Mouse (Mus musculus): ENCODE results near the gene Tln2.

Tln2 gene

DNA sequence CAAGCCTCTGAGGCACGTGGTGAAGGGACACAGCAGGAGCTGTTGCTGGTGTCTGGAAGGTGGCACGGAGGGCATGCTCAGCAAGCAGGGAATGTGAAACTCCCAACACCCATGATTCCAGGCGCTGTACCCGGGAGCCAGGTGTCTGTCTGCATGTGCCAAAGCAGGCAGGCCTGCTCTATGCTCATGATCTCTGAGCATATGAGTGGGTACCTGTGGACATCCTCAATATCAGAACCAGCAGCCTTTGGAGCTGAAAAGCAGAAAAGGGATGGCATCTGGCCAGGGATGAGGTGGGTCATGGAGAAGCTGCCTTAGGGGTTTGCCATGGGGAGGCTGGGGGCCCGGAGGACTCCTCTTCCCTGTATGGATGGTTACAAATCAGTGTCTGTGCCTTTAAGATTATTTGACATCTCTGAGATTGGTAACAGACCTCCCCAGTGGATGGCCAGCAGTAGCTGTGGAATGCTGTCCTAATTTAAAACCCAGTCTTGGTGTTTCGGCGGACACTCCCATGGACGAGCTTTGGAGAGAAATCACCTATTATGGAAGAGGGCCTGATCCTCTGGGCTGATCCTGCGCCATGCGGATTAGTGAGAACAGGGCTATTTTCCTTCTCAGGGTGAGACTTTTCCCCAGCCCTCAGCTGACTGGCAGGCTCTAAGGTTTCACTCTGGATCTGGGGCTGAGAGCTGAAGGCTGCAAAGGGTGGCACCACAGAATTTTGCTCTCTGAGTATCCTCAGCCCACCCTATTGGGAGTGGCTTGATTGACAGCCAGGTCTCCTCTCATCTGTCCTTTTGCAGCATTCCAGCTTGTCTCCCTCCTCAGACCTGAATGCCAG lies 367.8 kb downstream of the Tln2 start:
- DNase-seq: no peak

DNA sequence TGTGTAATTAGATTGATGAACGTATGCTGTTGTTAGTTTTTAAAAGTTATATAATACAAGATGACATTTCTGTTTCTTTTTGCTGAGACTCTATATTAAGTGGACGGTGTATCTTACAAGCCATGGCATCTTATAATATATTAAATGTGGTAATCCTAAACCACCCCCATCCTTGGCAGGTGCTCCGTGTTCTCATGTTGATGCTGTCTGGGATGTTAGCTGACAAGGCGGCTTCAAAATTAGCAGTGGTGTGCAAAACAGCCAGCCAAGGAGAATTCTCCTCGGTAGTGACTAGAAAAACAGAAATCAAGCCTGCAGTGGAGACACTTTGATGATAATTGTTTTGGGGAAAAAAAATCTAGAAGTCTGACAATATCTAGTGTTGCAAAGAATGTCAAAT lies 371.8 kb downstream of the Tln2 start:
- no peak for DNase-seq

DNA sequence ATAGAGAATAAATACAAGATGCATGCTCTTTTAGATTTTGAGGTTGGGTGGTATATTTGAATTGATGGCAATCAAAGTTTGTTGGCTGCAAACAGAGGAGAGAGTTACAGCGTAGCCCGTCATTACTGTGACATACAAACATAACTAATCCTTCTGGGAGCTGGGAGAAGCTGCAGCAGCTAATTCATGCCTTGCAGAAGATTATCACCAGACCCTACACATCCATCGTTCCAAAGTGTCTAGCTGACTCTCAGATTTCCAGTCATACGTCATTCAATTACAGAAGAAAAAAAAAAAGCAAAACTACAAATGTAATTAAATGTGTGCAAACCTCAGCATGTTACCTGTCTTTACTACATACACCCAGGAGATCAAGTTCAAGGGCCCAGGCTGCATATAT lies 372.3 kb downstream of the Tln2 start:
- no peak for DNase-seq

DNA sequence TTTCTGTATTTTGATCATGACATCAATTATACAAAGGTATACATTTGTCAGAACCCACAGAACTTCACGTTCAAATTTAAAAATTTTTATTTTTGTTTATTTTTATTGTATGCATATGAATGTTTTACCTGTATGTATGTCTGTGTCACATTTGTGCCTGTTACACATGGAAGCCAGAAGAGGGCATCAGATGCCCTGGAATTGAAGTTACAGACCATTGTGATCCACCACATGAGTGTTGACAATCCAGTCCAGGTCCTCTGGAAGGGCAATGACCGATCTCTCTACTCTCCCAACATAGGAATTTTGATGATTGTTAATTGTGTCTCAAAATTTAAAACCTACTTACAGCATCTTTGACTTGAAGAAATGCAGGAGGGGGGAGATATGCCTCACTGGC lies 374.9 kb downstream of the Tln2 start:
- no peak for DNase-seq

- DNase-seq: no peak
These were observed 376.0 kb downstream of the Tln2 start for GRCm38 (mm10) chr9:67183520-67183919.

DNA sequence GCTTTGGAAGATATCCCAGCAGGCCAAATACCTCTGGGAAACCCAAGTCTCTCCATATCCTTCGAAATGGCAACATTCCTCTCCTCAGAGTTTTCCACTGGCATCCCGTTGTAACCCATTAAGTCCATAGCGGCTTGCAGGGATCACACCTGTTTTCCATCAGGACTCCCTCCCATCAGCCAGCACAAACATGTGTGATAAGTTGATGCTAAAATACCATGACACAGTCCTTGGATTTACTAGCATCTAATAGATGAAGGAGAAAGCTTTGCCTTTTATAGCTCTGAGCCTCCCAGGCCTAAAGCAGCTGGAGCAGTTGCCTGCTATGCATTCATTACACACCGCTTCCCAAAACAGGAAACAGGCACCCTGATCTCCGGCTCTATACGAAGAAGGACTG lies 377.5 kb downstream of the Tln2 start:
- no peak for DNase-seq

DNA sequence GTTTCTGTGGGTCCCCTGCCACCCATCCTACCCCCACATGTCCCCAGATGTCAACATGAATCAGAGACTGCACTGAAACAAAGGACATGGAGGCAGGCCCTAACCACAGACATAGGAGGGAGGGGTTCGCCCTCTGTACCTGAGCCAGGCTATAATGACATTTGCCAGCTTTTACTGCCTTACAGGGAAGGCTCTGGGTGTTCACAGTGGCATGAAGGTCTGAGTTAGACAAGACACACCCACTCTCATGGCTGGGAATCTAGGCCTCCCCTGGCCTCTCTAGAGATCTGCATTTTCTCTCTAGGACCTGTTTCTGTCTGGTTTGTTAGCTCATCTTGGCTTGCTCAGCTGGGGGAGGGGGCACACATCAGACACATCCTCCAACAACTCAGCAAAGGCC lies 380.8 kb downstream of the Tln2 start:
- DNase-seq: no peak

DNA sequence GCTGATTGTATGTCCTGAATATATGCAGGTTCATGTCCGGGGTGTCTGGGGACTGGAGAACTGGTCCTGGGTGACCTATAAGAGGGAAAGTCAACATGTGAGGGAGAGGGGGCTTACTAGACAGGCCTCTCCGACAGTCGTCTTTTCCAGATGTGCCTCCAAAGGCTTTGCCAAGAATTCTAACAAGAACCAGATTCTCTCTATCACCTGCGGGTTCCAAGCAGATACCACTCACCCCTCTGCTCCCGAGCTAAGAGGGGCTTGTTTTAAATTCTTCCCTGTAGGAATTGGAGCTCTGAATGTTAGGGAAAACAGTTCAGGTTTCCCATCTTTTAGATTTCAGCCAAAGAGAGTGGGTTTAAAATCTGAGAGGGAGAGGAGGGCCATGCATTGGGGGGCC lies 381.3 kb downstream of the Tln2 start:
- DNase-seq: no peak

- no peak for DNase-seq
These were observed 383.4 kb downstream of the Tln2 start for GRCm38 (mm10) chr9:67176073-67176472.

- no peak for DNase-seq
These were observed 385.7 kb downstream of the Tln2 start for GRCm38 (mm10) chr9:67173816-67174215.

DNA sequence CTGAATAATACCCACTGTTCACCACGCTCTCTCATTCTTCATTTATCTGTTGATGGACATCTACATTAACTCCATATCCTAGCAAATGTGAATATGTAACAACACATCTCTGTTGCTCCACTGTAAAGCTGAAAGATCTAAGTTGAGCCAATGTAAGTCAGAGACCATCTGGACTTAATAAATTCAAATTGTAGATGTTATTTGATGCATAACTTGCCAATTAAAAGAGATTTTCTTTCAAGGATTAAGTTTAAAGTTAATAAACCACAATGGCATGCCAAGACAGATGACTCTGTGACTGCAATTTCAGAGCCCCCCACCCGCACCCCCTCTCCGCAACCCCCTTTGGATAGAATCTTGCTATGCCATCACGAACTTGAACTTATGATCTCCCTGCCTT lies 386.3 kb downstream of the Tln2 start:
- no peak for DNase-seq

DNA sequence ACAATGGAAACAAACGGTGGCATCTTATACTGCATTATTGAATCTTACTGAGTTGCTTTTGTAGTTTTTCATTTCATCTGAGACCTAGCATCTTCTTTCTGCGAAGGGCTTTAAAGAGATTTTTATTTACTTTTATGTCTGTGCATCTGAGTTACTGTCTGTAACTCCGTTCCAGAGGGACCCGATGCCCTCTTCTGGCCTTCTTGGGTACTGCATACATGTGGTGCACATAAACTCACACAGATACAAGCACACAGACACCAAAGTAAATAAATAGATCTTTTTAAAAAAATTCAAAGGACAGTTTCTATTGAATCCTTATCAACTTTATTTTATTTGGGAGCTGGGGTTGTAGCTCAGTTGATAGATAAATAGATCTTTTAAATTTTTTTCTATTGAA lies 388.1 kb downstream of the Tln2 start:
- DNase-seq: no peak

DNA sequence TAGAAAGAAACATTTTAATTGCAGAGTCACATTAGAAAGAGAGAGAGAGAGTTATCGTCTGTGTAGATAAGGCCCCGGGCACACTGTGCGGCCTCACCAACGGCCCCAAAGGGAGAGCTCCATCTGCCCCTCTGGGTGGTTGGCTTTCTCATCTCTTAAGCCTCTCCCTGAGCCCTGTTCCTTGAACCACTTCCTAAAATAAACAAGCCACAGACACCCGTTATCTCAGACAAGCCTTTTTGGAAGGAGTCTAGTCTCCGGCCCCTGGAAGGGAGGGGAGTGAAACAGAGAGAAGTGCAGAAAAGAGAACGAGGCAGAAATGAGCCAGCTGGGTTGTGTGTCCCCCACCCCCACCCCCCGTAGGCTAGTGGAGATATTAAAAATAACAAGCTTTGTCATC lies 388.7 kb downstream of the Tln2 start:
- no peak for DNase-seq

DNA sequence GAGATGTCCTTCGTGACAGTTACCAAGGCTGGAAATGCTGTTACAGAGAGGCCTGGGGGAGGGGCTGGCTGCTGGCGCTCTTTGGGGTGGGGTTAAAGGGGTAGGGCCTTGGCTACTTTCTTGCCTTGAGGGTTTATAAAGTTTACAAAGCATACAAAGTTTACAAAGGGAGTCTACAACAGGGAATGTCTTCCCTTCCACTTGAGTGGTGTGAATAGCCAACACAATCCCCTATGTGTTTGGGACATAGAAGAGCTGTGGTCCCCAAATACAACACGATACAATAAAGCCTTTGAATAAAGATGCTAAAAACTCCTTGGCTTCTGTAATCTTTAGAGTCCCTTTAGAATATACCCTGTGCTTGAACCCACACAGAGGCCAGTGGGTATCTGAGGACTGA lies 389.5 kb downstream of the Tln2 start:
- no peak for DNase-seq

Measured in right cerebral cortex, postnatal 4 days (tissue).